Mouse (Mus musculus) adipocyte (in vitro differentiated cells): ENCODE results near the gene AC131692.1.

ENCODE experiments used
- DNase-seq: peaks from one replicate; pipeline ENCODE4 v3.0.0-alpha.2; 2016; ENCODE audit warnings: low spot score

AC131692.1 gene

DNA sequence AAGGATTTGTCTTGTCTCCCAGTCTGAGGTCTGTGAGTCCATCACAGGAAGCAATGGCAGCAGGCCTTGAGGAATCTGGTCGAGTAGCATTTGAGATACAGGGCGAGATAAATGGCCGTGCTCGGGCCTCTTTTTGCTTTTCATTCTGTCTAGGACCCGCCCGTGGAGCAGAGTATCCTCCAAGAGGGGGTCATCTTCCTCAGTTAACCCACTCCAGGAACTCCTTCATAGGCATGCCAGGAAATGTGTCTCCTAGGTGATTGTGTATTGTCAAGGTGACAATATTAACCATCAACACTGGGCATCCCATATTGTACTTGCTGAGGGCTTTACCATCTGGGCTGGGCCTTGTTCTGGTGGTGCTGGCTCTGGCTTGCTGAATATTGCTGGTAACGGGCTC, at the start of gene AC131692.1:
Gene AC131692.1, plus strand, starts transcription at position 301 of the 400 bp plus-strand sequence.
- no peak for DNase-seq

GRCm38 (mm10) chr19:6045366-6046293, 48.6 kb upstream of the AC131692.1 start:
- peak; percentile 77 for DNase-seq

DNA sequence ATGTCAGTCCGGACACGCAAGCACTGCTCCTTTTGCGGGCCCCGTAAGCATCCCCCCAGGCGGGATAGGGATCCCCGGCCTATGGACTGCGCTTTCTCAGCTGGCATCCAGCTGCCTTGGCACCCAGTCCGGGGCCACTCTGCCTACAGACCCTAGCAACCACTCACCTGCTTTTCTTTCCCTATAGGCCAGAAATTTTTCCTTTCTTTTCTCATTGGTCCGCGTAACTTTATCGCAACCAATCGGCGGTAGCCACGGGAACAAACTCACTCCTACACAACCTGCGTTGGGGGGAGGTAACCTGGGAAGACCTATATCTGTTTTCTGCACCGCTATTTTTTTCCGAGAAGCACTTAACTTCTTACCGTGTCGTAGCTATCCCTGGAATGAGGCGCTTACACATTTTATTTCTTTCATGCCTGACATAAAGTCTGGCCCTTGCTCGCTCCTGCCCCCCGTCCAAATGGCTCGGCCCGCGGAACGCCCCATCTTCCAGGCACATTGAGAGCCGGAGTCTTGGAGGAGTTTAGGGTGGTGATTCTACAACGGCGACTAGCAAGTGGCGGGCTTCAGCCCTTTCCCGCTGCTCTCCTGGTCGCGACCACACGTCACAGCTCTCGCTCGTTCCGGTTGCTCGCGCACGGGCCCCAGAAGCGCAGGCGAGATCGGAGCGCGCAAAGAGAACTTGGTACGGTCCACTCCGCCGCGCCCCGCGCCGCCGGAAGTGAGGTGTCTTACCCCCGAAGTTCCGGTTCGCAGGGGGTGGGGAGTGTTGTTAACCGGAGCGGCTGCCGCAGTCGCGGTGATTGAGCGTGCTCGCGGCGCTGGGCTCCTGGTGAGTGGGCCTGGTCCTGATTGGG, 47.7 kb upstream of the AC131692.1 start, which contains the start of gene Syvn1:
Gene Syvn1, plus strand, starts transcription at position 283 of the 860 bp plus-strand sequence.
- DNase-seq: peak; percentile 97

GRCm38 (mm10) chr19:6047154-6047898, 46.9 kb upstream of the AC131692.1 start:
- DNase-seq: peak; percentile 42

GRCm38 (mm10) chr19:6047899-6048166, 46.4 kb upstream of the AC131692.1 start:
- no peak for DNase-seq

- no peak for DNase-seq
Measured at GRCm38 (mm10) chr19:6048681-6049410, 45.4 kb upstream of the AC131692.1 start.

DNA sequence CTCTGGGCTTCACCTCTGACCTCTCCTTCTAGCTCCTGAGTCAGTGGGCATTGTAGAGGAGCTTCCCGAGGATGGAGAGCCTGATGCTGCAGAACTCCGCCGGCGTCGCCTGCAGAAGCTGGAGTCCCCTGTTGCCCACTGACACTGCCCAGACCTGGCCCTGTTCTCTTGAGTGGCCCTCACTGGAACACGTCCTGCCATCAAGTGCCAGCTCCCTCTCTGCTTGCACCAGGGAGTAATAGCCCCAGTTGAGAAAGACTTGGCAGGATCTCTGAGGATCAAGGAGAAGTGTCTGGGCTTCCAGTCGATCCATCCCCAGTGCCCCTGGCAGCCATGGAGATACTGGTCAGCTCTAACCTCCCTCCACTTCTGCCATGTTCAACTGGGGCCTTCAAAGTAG, 41.7 kb upstream of the AC131692.1 start:
- DNase-seq: peak; percentile 71

DNA sequence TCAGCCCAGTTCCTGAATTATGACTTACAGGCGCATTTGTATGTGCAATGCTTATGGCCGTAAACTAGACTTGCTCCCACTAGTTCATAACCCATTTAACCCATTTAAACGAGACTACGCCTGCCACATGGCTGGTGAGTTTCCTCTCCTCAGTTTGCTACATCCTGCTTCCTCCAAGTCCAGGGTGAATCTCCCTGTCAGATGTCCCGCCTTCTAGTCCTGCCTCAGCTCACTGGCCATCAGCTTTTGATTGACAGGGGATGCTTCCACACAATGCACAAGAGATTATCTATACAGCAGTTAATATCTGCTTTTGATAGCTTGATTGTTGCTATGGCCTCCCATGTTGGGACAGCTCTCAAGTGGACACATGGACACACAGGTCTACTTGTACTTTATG, 39.9 kb upstream of the AC131692.1 start:
- no peak for DNase-seq

DNA sequence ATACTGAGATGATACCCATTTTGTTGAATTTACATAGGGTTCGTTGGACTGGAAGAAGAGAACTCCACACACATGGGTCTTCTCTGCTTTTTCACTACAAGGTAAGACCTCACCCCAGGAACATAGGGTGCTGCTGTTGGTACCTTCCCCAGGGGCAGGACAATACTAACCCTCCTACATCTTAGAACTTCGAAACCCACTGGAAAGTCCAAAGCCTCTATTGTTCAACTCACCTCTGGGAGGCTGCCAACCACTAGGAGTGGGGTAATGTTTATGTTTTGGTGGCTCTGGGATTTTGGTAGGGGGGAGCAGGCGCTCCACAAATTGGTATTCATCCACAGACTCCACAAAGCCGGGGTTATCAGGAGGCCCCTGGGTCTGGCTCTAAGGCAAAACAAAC, 37.5 kb upstream of the AC131692.1 start:
- DNase-seq: no peak

DNA sequence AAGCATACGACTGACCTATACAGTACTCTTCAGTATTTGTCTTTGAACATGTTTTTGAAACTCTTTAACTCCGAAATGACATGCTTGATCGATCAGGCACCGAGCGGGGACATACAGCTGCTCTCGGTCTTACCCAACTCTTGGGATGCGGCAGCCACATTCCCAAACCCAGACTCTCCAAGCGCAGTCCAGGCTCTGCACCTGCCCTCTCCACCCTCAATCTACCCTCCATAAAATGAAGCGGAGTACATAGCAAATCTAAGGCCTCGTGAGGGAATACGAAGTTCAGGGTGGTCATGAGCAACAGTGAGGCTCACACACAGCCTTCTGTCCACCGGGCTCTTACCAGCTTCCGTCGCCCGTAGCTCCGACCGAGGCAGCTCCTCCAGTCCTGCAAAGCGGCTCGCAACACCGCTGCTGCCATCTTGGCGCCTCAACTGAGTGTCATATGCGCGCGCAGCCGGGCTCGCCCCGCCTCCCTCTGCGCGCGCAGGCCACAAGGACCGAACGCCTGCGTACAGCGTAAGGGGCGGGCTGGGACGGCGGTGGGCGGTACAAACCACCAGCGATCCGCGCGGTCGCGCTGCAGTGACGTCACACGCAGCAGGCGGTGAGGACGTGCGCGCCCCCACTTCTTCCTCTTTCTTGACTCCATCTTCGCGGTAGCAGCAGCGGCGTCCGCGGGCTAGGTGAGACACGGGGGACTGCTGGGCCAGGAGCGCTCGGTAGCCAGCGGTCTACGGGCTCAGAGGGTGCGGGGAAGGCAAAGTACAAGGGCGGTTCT, 36.7 kb upstream of the AC131692.1 start, which contains the start of the genes Mrpl49 and Fau:
Gene Mrpl49, minus strand, starts transcription at position 473 of the 784 bp plus-strand sequence.
Gene Fau, plus strand, starts transcription at position 532 of the 784 bp plus-strand sequence.
- peak; percentile 98 for DNase-seq

- DNase-seq: peak; percentile 33
Measured at GRCm38 (mm10) chr19:6058513-6058912, 35.7 kb upstream of the AC131692.1 start.

DNA sequence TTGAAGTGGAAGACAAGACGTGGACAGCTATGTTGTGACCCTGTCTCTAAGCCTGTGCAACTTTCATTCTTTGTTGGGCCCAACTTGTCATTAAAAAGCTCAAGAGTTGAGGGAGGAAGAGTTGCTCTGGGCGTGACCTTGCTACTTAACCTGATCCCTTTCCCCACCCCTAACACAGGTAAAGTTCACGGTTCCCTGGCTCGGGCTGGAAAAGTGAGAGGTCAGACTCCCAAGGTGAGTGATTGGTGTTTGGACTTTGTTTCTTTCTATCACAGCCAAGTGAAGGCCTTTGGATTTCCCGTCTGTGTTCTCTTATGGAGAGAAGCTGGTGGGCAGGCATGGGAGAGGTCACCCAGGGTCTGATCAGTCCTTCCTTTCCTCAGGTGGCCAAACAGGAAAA, 35.3 kb upstream of the AC131692.1 start:
- no peak for DNase-seq

GRCm38 (mm10) chr19:6061021-6061533, 33.1 kb upstream of the AC131692.1 start, which contains the start of gene Znhit2:
Gene Znhit2 (plus strand): TSS chr19:6061192.
- peak; percentile 99 for DNase-seq

DNA sequence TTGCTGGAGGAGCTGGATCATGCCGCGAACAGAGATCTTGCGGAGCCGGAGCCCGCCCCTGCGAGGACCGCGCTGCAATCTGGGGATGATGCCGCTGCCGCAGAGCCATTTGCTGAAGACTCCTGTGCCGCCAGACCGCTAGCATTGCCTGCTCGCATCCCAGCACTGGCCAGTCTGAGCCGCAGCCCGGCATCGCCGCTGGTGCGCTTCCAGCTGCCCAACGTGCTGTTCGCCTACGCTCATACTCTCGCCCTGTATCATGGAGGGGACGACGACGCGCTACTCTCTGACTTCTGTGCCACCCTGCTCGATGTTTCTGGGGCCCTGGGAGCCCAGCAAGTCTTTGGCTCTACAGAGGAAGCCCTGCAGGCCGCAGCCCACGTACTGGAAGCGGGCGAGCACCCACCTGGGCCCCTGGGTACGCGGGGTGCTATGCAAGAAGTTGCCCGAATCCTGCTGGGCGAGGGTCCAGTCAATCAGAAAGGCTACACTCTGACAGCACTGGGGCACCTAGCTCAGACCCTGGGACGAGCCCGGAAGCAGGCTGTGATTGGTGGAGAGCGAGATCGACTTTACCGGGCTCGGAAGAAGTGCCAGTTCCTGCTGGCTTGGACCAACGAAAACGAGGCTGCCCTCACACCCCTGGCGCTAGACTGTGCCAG, 32.4 kb upstream of the AC131692.1 start:
- DNase-seq: peak; percentile 61

DNA sequence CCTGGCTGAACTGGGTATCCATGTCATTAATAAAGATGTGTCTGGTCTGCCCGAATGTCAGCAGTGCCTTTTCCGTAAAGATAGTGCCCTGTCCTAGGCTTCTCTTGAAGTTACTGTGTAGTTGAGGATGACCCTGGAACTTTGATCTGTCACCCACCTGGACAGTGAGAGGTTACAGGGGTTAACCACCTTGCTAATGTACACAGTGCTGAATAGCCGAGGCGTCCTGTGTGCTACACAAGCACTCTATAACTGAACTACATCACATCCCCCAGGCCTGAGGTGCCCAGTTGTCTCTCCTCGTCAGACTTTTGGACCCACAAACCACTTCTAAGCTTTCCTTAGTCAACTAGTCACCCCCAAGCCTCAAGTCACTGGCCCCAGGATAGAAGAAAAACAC, 31.8 kb upstream of the AC131692.1 start:
- no peak for DNase-seq

DNA sequence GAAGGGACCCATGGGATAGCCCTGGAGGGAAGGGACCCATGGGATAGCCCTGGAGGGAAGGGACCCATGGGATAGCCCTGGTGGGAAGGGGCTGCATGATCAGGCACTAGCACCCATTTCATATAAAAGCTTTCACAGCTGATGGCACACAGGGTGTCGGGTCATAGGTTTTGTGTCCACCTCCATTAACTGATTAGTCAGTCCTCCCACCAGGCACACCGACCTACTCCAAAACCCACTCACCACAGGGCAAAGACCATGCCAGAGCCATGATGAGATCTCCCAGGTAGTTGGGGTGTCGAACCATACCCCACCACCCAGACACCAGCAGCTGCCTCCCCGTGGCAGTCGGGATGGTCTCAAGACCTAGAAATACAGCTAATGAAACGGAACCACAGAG, 31.1 kb upstream of the AC131692.1 start:
- DNase-seq: no peak

- no peak for DNase-seq
Measured at GRCm38 (mm10) chr19:6066571-6066970, 27.6 kb upstream of the AC131692.1 start.

- DNase-seq: peak; percentile 78
Measured at GRCm38 (mm10) chr19:6067011-6067723, 27.1 kb upstream of the AC131692.1 start.
